Mouse (Mus musculus): ENCODE data around the gene Thrsp. TPM values are rescaled to one million over a fixed set of nuclear protein-coding genes. Genes with fewer than 3 reads are reported as not detected.

Gene Thrsp
- total and polyA plus RNA-seq, 2 experiments from 2014 or later: 6.7 to 11.7 TPM

GRCm38 (mm10) chr7:97387561-97388147, 29.9 kb downstream of the Thrsp start:
- H3K9ac ChIP-seq: no peak overlapping the region
- no peak for DNase-seq
- H3K27me3 ChIP-seq (ENCODE audit: insufficient read depth, low read length): no peaks in the 10 kb centered on the region
- no peaks in the 10 kb centered on the region for H3K9me3 ChIP-seq (ENCODE audit: low read length)
- H3K27ac ChIP-seq (ENCODE audit: low read depth, low read length): peak overlapping the region; percentile 66
- no peak overlapping the region for H3K4me3 ChIP-seq (ENCODE audit: low read depth, low read length)
- H3K36me3 ChIP-seq (ENCODE audit: insufficient read depth): peaks cover 39% of the 10 kb centered on the region
- no peak for ATAC-seq
- no peaks in the 10 kb centered on the region for H3K4me1 ChIP-seq (ENCODE audit: insufficient read depth)
- no peak for TF ChIP-seq CTCF (IDR thresholded peaks at IDR 0.05; ENCODE audit: low read depth)
- WGBS: 71% methylated on average over 8 of the region's 8 CpGs
- H3K4me2 ChIP-seq (ENCODE audit: low read depth): no peak overlapping the region

- Histone ChIP-seq H3K9me3 (ENCODE audit: low read length) (no peaks in the 10 kb centered on the region), H3K27me3 (ENCODE audit: insufficient read depth, low read length) (no peaks in the 10 kb centered on the region), H3K4me1 (ENCODE audit: insufficient read depth) (no peaks in the 10 kb centered on the region), H3K27ac (ENCODE audit: low read depth, low read length) (peak overlapping the region; percentile 66), H3K9ac (no peak overlapping the region), H3K4me2 (ENCODE audit: low read depth) (no peak overlapping the region), H3K4me3 (ENCODE audit: low read depth, low read length) (no peak overlapping the region), H3K36me3 (ENCODE audit: insufficient read depth) (peaks cover 42% of the 10 kb centered on the region)
- TF ChIP-seq CTCF (IDR thresholded peaks at IDR 0.05; ENCODE audit: low read depth): peak; percentile 43
- peak; percentile 95 for ATAC-seq
- WGBS: 38% methylated on average over 5 of the region's 5 CpGs
- DNase-seq: peak; percentile 94
Observed at GRCm38 (mm10) chr7:97386806-97387370, 30.6 kb downstream of the Thrsp start.

- no peaks in the 10 kb centered on the region for H3K9me3 ChIP-seq (ENCODE audit: low read length)
- ATAC-seq (no peak), DNase-seq (no peak)
- H3K4me3 ChIP-seq (ENCODE audit: low read depth, low read length): no peak overlapping the region
- no peak for TF ChIP-seq CTCF (IDR thresholded peaks at IDR 0.05; ENCODE audit: low read depth)
- no peak overlapping the region for H3K9ac ChIP-seq
- H3K4me2 ChIP-seq (ENCODE audit: low read depth): no peak overlapping the region
- H3K27me3 ChIP-seq (ENCODE audit: insufficient read depth, low read length): no peaks in the 10 kb centered on the region
- 75% methylated on average over 7 of the region's 7 CpGs for WGBS
- H3K4me1 ChIP-seq (ENCODE audit: insufficient read depth): no peaks in the 10 kb centered on the region
- H3K27ac ChIP-seq (ENCODE audit: low read depth, low read length): peak overlapping the region; percentile 66
- peaks cover 38% of the 10 kb centered on the region for H3K36me3 ChIP-seq (ENCODE audit: insufficient read depth)
Observed at GRCm38 (mm10) chr7:97386106-97386805, 31.3 kb downstream of the Thrsp start.

GRCm38 (mm10) chr7:97383496-97384132, 33.9 kb downstream of the Thrsp start:
- H3K9ac ChIP-seq: no peak overlapping the region
- no peak for DNase-seq
- no peak; the same call in 1 of the 2 replicates for ATAC-seq
- no peak overlapping the region for H3K4me2 ChIP-seq (ENCODE audit: low read depth)
- 57% methylated on average over 10 of the region's 10 CpGs for WGBS
- H3K27me3 ChIP-seq (ENCODE audit: insufficient read depth, low read length): no peaks in the 10 kb centered on the region
- H3K36me3 ChIP-seq (ENCODE audit: insufficient read depth): peaks cover 51% of the 10 kb centered on the region
- H3K9me3 ChIP-seq (ENCODE audit: low read length): no peaks in the 10 kb centered on the region
- no peak overlapping the region for H3K27ac ChIP-seq (ENCODE audit: low read depth, low read length)
- H3K4me1 ChIP-seq (ENCODE audit: insufficient read depth): no peaks in the 10 kb centered on the region
- TF ChIP-seq CTCF (IDR thresholded peaks at IDR 0.05; ENCODE audit: low read depth): no peak
- no peak overlapping the region for H3K4me3 ChIP-seq (ENCODE audit: low read depth, low read length)

- Histone ChIP-seq H3K9me3 (ENCODE audit: low read length) (no peaks in the 10 kb centered on the region), H3K9ac (no peak overlapping the region), H3K27ac (ENCODE audit: low read depth, low read length) (no peak overlapping the region), H3K36me3 (ENCODE audit: insufficient read depth) (peaks cover 50% of the 10 kb centered on the region), H3K27me3 (ENCODE audit: insufficient read depth, low read length) (no peaks in the 10 kb centered on the region), H3K4me1 (ENCODE audit: insufficient read depth) (no peaks in the 10 kb centered on the region), H3K4me2 (ENCODE audit: low read depth) (no peak overlapping the region), H3K4me3 (ENCODE audit: low read depth, low read length) (no peak overlapping the region)
- 94% methylated on average over 8 of the region's 8 CpGs for WGBS
- ATAC-seq: no peak
- TF ChIP-seq CTCF (IDR thresholded peaks at IDR 0.05; ENCODE audit: low read depth): no peak
- DNase-seq: no peak
Observed at GRCm38 (mm10) chr7:97382661-97383060, 34.9 kb downstream of the Thrsp start.

GRCm38 (mm10) chr7:97380500-97381123, 36.9 kb downstream of the Thrsp start:
- no peak for ATAC-seq
- no peak overlapping the region for H3K4me2 ChIP-seq (ENCODE audit: low read depth)
- no peak for TF ChIP-seq CTCF (IDR thresholded peaks at IDR 0.05; ENCODE audit: low read depth)
- no peak for DNase-seq
- 91% methylated on average over 5 of the region's 5 CpGs for WGBS
- no peak overlapping the region for H3K4me3 ChIP-seq (ENCODE audit: low read depth, low read length)
- H3K4me1 ChIP-seq (ENCODE audit: insufficient read depth): no peaks in the 10 kb centered on the region
- H3K27me3 ChIP-seq (ENCODE audit: insufficient read depth, low read length): no peaks in the 10 kb centered on the region
- no peaks in the 10 kb centered on the region for H3K9me3 ChIP-seq (ENCODE audit: low read length)
- H3K27ac ChIP-seq (ENCODE audit: low read depth, low read length): no peak overlapping the region
- peaks cover 50% of the 10 kb centered on the region for H3K36me3 ChIP-seq (ENCODE audit: insufficient read depth)
- no peak overlapping the region for H3K9ac ChIP-seq
